Mouse (Mus musculus) limb, embryonic 14.5 days (tissue): ENCODE results near the gene Stum. TPM values are rescaled to one million over a fixed set of nuclear protein-coding genes. Genes with fewer than 3 reads are reported as not detected.

Experiments
- ATAC-seq: fragments of 200-750 bp; cut with Nextera tagmentation; 2 replicates; pipeline ENCODE4 v1.8.0; 2017; ENCODE audit warnings: low read depth, moderate number of reproducible peaks, moderate TSS enrichment; ENCODE audit not compliant: low FRiP score
- DNase-seq: peaks from one replicate; pipeline ENCODE4 v3.0.0-alpha.2; 2015; ENCODE audit warnings: low spot score
- H3K27ac ChIP-seq: fragments of 300-500 bp; sonication (generic); replicated peaks from 2 replicates; pipeline ENCODE4 v1.5.1; 2014; ENCODE audit warnings: low read depth, mild to moderate bottlenecking, low read length, moderate library complexity, mixed read lengths
- H3K27me3 ChIP-seq: fragments of 300-500 bp; sonication (generic); 2 replicates; pipeline ENCODE4 v1.6.1; 2014; ENCODE audit warnings: low read length, mixed read lengths; ENCODE audit not compliant: control insufficient read depth, insufficient read depth
- H3K36me3 ChIP-seq: fragments of 300-500 bp; sonication (generic); 2 replicates; pipeline ENCODE4 v1.6.1; 2014; ENCODE audit warnings: mild to moderate bottlenecking, low read length, moderate library complexity, mixed read lengths; ENCODE audit not compliant: control insufficient read depth, insufficient read depth
- H3K4me1 ChIP-seq: fragments of 300-500 bp; sonication (generic); 2 replicates; pipeline ENCODE4 v1.6.1; 2014; ENCODE audit warnings: antibody characterized with exemption, low read length, mixed read lengths; ENCODE audit not compliant: control insufficient read depth, insufficient read depth
- H3K4me2 ChIP-seq: fragments of 300-500 bp; sonication (generic); replicated peaks from 2 replicates; pipeline ENCODE4 v1.6.1; 2014; ENCODE audit warnings: low read depth, mild to moderate bottlenecking, low read length, moderate library complexity; ENCODE audit not compliant: severe bottlenecking
- H3K4me3 ChIP-seq: fragments of 300-500 bp; sonication (generic); replicated peaks from 2 replicates; pipeline ENCODE4 v1.5.1; 2014; ENCODE audit warnings: low read length
- H3K9ac ChIP-seq: fragments of 300-500 bp; sonication (generic); 2 replicates; pipeline ENCODE4 v1.6.1; 2014; ENCODE audit warnings: mild to moderate bottlenecking, low read depth, low read length, moderate library complexity; ENCODE audit not compliant: severe bottlenecking
- H3K9me3 ChIP-seq: fragments of 300-500 bp; sonication (generic); 2 replicates; pipeline ENCODE4 v1.6.1; 2016; ENCODE audit warnings: low read length; ENCODE audit not compliant: control insufficient read depth
- POLR2A ChIP-seq: fragments of 200-500 bp; IDR thresholded peaks from 2 replicates; pipeline ENCODE4 v1.8.0; 2012; ENCODE audit warnings: inconsistent platforms, mild to moderate bottlenecking, moderate library complexity, borderline replicate concordance; ENCODE audit not compliant: insufficient read depth, insufficient read length; ENCODE audit errors: extremely low read depth
- WGBS: fragments of 180-500 bp; shearing (Covaris S2); extraction: QIAGEN DNeasy Blood & Tissue Kit; methylation state at CpG from one replicate; pipeline ENCODE4 v1.1.7; 2014; 5-methylcytosine and 5-hydroxymethylcytosine counted together
- polyA plus RNA-seq, 2 experiments: library from polyadenylated mRNA; depleted of rRNA in 1 of 2; stranded (reverse) in 1 of 2; unstranded in 1 of 2; fragments of >200 nt; fragmentation: Nextera tagmentation in 1 of 2; extraction: Ambion mirVana in 1 of 2; gene quantifications; 2 replicates each; pipeline versions ENCODE4 v1.2.1 to v1.2.3; 2012 to 2014

Stum gene
- polyA plus RNA-seq, 2 experiments = 5.8 to 6.3 TPM

- Histone ChIP-seq H3K9ac (no peak overlapping the region), H3K27ac (no peak overlapping the region), H3K27me3 (no peaks in the 10 kb centered on the region), H3K9me3 (no peaks in the 10 kb centered on the region), H3K4me3 (no peak overlapping the region), H3K4me1 (peaks cover 18% of the 10 kb centered on the region), H3K4me2 (no peak overlapping the region), H3K36me3 (no peaks in the 10 kb centered on the region)
- no peak for DNase-seq
- WGBS = 97% methylated on average over 8 of the region's 8 CpGs
- TF ChIP-seq POLR2A = no peak
- no peak for ATAC-seq
Measured at GRCm38 (mm10) chr1:180383884-180384283, 99.4 kb downstream of the Stum start.

Other genes with a start within 250 kb of the Stum start
- 23.0 and 23.4 TPM in 2 replicates for gene Psen2, start 220.1 kb downstream of the Stum start, polyA plus RNA-seq (2012; rRNA removed)
- 14.1 and 17.1 TPM in 2 replicates for gene Psen2, start 220.1 kb downstream of the Stum start, polyA plus RNA-seq (2014; fragmentation: Nextera tagmentation; extraction: Ambion mirVana)
- 16.2 and 17.4 TPM in 2 replicates for gene Itpkb, start 153.0 kb downstream of the Stum start, polyA plus RNA-seq (2012; rRNA removed)
- gene Itpkb, start 153.0 kb downstream of the Stum start, polyA plus RNA-seq (2014; fragmentation: Nextera tagmentation; extraction: Ambion mirVana) = 8.4 and 10.1 TPM in 2 replicates
- 89.0 and 107 TPM in 2 replicates for gene Parp1, start 85.4 kb upstream of the Stum start, polyA plus RNA-seq (2012; rRNA removed)
- 108 and 113 TPM in 2 replicates for gene Parp1, start 85.4 kb upstream of the Stum start, polyA plus RNA-seq (2014; fragmentation: Nextera tagmentation; extraction: Ambion mirVana)
- 10.8 and 14.8 TPM in 2 replicates for gene Lin9, start 157.6 kb upstream of the Stum start, polyA plus RNA-seq (2012; rRNA removed)
- 15.6 and 16.1 TPM in 2 replicates for gene Lin9, start 157.6 kb upstream of the Stum start, polyA plus RNA-seq (2014; fragmentation: Nextera tagmentation; extraction: Ambion mirVana)
- gene Mixl1, start 213.5 kb upstream of the Stum start, polyA plus RNA-seq (2012; rRNA removed) = 0.13 and 0.17 TPM in 2 replicates
- 0.14 and 0.23 TPM in 2 replicates for gene Mixl1, start 213.5 kb upstream of the Stum start, polyA plus RNA-seq (2014; fragmentation: Nextera tagmentation; extraction: Ambion mirVana)
- 40.1 and 41.9 TPM in 2 replicates for gene Acbd3, start 242.5 kb upstream of the Stum start, polyA plus RNA-seq (2012; rRNA removed)
- 29.4 and 30.3 TPM in 2 replicates for gene Acbd3, start 242.5 kb upstream of the Stum start, polyA plus RNA-seq (2014; fragmentation: Nextera tagmentation; extraction: Ambion mirVana)